Mouse (Mus musculus) CD4-positive, CD25-positive, alpha-beta regulatory T cell, adult 2 months (primary cell): ENCODE results near the gene Rassf8.

ENCODE experiments used
- DNase-seq: peaks from one replicate; pipeline ENCODE4 v3.0.0-alpha.2; 2012; ENCODE audit warnings: low read depth, low spot score

Rassf8 gene

GRCm38 (mm10) chr6:145747671-145748640, 1.4 kb downstream of the Rassf8 start:
- DNase-seq = no peak

DNA sequence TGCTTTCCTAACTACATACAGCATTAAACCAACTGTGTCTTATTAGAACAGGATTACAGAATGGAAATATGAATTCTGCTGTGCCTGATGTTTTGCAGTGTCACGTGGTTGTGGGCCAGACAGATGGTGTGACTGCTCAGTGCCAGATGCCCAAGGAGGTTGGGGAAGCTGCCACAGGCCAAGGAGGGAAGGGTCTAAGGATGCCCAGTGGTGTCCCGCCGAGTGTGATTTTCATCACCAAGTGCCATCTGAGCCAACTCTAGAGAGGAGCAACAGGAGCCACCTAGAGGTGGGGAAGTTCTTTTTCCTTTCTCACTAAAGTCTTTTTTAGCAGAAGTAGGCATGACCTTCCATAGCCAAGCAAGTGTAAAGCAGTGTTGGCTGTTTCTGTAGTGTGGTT, 3.8 kb downstream of the Rassf8 start:
- no peak for DNase-seq

DNA sequence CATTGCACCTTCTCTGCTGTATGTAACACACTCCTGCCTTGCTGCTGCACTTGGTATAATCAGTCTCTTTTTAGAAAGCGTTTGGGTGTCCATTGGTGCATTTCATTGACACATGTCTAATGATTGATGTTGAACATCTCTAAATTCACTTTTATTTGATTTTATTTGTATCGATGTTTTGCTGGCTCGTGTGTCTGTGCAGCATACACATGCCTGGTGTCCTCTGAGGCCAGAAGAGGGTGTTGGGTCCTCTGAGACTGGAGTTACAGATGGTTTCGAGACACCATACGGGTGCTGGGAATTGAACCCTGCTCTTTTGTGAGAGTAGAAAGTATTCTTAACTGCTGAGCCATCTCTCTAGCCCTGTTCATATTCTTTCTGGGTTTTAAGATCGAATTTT, 6.7 kb downstream of the Rassf8 start:
- DNase-seq = no peak

- DNase-seq = no peak
Observed at GRCm38 (mm10) chr6:145754416-145754815, 7.9 kb downstream of the Rassf8 start.

GRCm38 (mm10) chr6:145755942-145756639, 9.5 kb downstream of the Rassf8 start:
- no peak for DNase-seq

GRCm38 (mm10) chr6:145756640-145757005, 10.1 kb downstream of the Rassf8 start:
- no peak for DNase-seq

- no peak for DNase-seq
Observed at GRCm38 (mm10) chr6:145757346-145757745, 10.8 kb downstream of the Rassf8 start.

- no peak for DNase-seq
Observed at GRCm38 (mm10) chr6:145758685-145759084, 12.1 kb downstream of the Rassf8 start.

DNA sequence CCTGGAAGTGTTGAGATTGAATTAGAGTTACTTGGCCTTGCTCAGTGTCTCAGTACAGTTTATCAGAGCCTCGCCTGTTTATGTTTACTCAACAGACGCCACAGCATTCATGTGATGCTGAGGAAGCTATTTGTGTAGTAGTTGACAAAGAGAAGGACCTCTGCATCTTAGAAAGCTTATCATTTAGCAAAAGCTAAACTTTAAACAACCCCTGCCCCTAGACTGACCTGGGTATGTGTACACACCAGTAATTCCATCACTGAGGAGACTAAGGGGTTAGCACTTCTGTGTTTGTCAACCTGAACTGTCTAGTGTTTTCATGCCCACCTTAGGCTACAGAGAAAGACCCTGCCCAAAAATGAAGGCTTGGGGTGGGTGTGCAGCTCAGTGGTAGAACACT, 12.9 kb downstream of the Rassf8 start:
- DNase-seq = no peak

GRCm38 (mm10) chr6:145760246-145761016, 13.9 kb downstream of the Rassf8 start:
- DNase-seq = no peak

DNA sequence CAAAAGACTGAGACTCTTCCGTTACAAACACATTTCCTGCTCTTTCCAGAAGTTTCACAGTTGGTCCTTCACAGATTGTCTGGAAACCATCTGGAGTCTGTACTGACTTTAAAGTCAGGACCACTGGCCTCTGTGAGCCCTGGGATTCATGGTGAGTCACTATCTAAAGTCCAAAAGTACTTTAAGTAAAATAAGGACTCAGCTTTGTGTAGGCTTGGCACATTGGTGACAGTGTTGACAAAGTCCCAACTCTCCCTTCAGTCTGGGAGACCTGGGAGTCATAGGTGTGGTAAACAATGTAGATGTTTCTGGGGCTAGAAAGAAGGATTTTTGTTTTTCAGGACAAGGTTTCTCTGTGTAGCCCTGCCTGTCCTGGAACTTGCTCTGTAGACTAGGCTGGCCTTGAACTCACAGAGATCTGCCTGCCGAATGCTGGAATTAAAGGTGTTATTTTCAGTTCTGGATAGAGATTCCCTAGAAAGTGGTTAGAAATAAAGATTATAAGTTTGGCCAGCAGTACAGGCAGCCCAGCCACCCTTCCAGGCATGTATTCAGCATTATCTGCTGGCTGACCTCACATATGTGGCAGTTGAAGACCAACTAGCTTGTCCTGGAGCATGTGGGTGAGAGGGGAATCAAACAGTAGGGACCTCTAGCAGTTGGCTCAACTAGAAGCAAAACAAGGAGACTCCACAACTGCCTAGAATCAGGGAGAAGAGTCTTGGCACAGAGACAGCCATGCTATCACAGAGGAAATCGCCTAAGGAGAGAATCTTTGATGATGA, 14.8 kb downstream of the Rassf8 start:
- DNase-seq = no peak

- DNase-seq = no peak
Observed at GRCm38 (mm10) chr6:145762016-145762415, 15.5 kb downstream of the Rassf8 start.

GRCm38 (mm10) chr6:145763051-145763450, 16.5 kb downstream of the Rassf8 start:
- no peak for DNase-seq

DNA sequence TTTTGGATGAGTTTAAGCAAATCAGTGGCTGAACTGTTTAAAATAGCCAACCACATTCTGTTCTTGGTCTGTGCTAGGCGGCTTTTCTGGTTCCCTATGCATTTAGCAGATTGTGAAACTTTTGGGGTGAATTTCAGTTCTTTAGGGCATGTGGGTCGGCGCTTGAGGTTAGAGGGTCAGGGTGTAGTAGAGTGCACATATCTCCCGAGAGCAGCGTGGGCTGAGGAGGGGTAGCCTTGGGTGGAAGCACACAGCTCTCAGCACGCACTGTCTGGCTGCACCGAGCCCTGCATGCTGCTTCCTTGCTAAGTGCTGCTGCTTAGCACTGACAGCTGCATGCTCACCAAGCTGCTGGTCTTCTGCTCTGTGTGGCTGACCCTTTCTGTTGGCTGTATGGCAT, 18.5 kb downstream of the Rassf8 start:
- no peak for DNase-seq

GRCm38 (mm10) chr6:145766971-145767370, 20.4 kb downstream of the Rassf8 start:
- no peak for DNase-seq

- no peak for DNase-seq
Observed at GRCm38 (mm10) chr6:145767637-145768036, 21.1 kb downstream of the Rassf8 start.

DNA sequence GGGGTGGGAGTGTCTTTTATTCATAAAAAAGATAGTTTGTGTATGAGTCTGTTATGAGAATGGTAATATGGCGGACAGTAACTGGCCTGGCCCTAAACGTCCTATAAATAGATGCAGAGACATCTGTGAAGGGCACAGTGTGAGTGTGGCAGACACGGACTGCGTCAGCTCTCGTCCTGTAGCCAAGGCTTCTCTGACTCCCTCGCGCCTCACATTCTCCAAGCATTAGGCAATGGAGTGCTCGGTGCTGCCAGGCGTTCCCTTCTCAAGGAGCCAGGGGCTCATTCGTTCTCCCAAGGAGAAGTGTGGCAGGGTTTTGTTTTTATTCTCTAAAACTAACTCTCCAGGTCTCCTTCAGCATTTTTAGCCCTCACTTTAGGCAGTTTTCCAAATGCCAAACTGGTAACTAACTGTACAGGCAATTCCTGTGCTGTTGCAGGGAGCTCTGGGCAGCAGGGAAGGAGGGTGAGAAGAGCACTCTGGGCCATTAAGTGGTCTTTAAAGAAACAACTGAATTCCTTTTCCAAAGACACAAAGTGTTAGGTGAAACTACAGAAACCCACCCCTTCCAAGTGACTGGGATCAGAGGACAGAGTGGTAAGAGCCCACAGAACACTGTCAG, 22.2 kb downstream of the Rassf8 start:
- no peak for DNase-seq

DNA sequence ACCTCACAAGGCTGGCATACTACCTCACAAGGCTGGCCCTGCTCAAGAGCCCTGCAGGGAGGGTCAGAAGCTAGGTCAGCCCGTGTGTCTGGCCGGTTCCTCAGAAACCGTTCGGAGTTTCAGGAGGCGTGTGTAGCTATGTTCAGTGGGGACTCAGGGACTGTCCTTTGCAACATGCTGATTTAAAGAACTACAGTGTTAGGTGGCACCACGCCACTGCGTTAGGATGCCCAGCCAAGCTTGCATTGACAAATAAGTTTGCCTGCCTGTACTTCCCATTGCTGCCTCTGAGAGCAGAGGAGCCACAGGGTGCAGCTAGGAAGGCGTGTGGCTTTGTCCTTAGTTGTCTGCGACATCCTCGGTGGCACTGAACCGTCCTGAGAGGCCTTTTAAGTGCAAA, 23.3 kb downstream of the Rassf8 start:
- no peak for DNase-seq

DNA sequence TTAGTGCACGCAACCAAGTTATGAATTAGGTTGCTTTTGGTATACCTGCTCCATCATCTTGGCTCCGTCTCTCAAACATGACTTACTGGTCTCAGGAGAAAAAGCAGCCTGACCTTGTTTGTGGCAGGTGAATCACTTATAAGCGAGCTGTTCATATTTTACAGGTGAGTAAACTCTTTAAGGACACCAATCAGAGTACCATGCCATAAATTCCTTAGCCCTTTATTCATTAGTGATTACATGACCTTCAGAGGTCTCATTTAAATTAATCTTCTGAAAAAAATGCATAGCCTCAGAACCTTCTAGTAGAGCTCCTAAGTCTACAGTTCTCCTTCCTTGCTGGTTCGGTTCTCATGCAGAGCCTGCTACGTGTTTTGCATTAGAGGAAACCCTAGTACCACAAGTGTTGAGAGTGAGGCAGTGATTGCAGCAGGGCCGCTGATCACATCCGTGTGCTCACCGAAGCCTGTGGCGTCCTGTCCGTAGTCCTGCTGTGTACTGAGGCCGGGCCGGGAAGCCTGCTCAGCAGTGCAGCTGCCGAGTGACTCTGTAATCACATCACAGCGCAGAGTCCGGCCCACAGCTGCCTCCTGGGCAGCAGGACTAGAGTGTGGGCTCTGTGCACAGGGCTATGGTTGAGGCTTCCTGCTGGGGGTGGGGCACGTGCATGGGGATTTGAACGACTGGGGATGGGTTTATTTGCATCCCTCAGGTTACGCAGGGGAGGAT, 23.9 kb downstream of the Rassf8 start:
- DNase-seq = no peak

DNA sequence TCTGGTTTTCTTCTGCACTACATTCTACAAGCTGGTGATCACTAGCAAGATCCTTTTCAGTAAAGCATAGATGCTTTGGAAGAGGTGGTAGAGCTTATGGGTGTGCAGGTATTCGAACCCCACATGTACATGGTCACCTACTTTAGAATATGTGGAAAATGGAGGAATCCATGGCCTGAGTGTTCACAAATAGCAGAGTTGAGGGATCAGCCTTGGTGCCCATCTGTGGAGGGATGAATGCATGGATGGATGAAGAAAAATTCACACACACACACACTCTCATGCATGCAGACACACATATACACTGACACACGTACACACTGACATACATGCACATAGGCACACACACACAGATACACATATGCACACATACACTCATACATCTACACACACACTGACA, 27.9 kb downstream of the Rassf8 start:
- no peak for DNase-seq
